Mouse (Mus musculus) cerebellum, adult 2 months (tissue): Measurements from ENCODE around the gene Hip1. TPM values are rescaled to one million over a fixed set of nuclear protein-coding genes. Genes with fewer than 3 reads are reported as not detected.
"Not testable (repeated sequence)": the region's sequence is repeated elsewhere in the genome, so short reads cannot be mapped to it uniquely, and the experiment has no call there.

ENCODE experiments used
- DNase-seq, 2 experiments: peaks; one replicate each; pipeline ENCODE4 v3.0.0; 2021
- H3K27ac ChIP-seq: fragments of 200-500 bp; 2 replicates; pipeline ENCODE4 v1.5.1; 2012; ENCODE audit warnings: low read length, control low read depth, inconsistent platforms; ENCODE audit not compliant: insufficient read depth
- H3K27me3 ChIP-seq: fragments of 200-500 bp; 2 replicates; pipeline ENCODE4 v1.6.1; 2012; ENCODE audit warnings: inconsistent platforms, mild to moderate bottlenecking, low read length, moderate library complexity; ENCODE audit not compliant: control insufficient read depth, insufficient read depth
- H3K4me1 ChIP-seq: fragments of 200-500 bp; 2 replicates; pipeline ENCODE4 v1.6.1; 2011; ENCODE audit warnings: low read length; ENCODE audit not compliant: control insufficient read depth, insufficient read depth
- H3K4me3 ChIP-seq: fragments of 200-500 bp; replicated peaks from 2 replicates; pipeline ENCODE3; 2011; ENCODE audit warnings: mild to moderate bottlenecking, low read depth, low read length, control low read depth; ENCODE audit not compliant: insufficient read depth
- CTCF ChIP-seq: fragments of 200-500 bp; IDR thresholded peaks from 2 replicates; pipeline ENCODE4 v1.5.1; 2011; ENCODE audit warnings: low read depth, mild to moderate bottlenecking, control low read depth, low read length, moderate library complexity, borderline replicate concordance; ENCODE audit not compliant: insufficient read depth
- POLR2A ChIP-seq: fragments of 200-500 bp; IDR thresholded peaks from 2 replicates; pipeline ENCODE4 v1.6.1; 2011; ENCODE audit warnings: low read length, control low read depth, borderline replicate concordance; ENCODE audit not compliant: insufficient read depth
- WGBS: fragments of 180-500 bp; shearing (Covaris S2); methylation state at CpG from one replicate; pipeline ENCODE4 v1.1.7; 2018; 5-methylcytosine and 5-hydroxymethylcytosine counted together
- polyA plus RNA-seq: library from polyadenylated mRNA; depleted of rRNA; stranded (reverse); fragments of >200 nt; gene quantifications from 2 replicates; pipeline ENCODE4 v1.2.3, GENCODE M21; 2012

Hip1 gene
- polyA plus RNA-seq, 1 experiment: 32.3 TPM

- Histone ChIP-seq H3K27ac (no peak overlapping the region), H3K4me1 (no peaks in the 10 kb centered on the region), H3K4me3 (no peak overlapping the region), H3K27me3 (no peaks in the 10 kb centered on the region)
- WGBS: 89% methylated on average over 3 of the region's 3 CpGs
- DNase-seq: no peak
- no peak for TF ChIP-seq POLR2A
Observed at GRCm38 (mm10) chr5:135485289-135485688, 59.6 kb downstream of the Hip1 start.

- H3K4me1 ChIP-seq, H3K27me3 ChIP-seq, H3K4me3 ChIP-seq, H3K27ac ChIP-seq, DNase-seq: not testable (repeated sequence)
- WGBS: 90% methylated on average over 6 of the region's 6 CpGs
Observed at GRCm38 (mm10) chr5:135483865-135484264, 61.1 kb downstream of the Hip1 start.

DNA sequence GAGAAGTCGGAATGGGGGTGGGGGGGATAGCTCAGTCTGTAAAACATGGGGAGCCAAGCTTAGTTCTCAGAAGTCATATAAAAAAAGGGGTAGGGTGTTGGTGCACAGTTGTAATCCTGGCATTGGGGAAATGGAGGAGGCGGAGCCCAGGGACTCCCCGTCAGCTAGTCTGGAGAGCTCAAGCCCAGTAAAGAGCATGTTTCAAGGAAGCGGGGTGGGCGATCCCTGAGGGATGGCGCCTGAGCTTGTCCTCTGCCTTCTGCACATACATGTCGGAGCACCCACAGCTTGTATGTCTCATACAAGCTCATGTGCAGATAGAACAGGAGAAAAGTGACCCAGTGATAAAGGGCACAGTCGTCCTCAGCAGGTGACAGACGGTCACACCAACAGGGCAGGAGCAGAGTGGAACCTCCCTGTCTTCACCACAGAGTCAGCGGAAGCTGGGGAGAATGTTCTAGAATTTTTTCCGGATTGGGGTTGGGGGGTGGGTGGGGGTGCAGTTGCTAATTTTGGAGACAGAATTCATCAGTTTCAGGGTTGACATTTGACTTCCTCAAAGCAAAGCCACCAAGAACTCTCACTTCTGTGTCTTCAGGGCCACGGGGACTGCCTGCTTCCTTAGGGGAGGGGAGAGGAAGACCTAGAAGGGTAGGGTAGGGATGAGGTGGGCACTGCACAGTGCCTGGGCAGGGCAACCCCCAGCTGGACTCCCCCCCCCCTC is 65.9 kb downstream of the Hip1 start:
- WGBS: 90% methylated on average over 12 of the region's 12 CpGs
- Histone ChIP-seq H3K4me1 (no peaks in the 10 kb centered on the region), H3K27me3 (no peaks in the 10 kb centered on the region), H3K27ac (no peak overlapping the region), H3K4me3 (no peak overlapping the region)
- DNase-seq: no peak
- no peak for TF ChIP-seq POLR2A
- no peak for TF ChIP-seq CTCF

GRCm38 (mm10) chr5:135476199-135476598 is 68.7 kb downstream of the Hip1 start:
- H3K4me3 ChIP-seq: no peak overlapping the region
- no peaks in the 10 kb centered on the region for H3K27me3 ChIP-seq
- DNase-seq: no peak
- TF ChIP-seq POLR2A: no peak
- TF ChIP-seq CTCF: no peak
- H3K4me1 ChIP-seq: no peaks in the 10 kb centered on the region
- WGBS: 95% methylated on average over 5 of the region's 5 CpGs
- H3K27ac ChIP-seq: no peak overlapping the region

DNA sequence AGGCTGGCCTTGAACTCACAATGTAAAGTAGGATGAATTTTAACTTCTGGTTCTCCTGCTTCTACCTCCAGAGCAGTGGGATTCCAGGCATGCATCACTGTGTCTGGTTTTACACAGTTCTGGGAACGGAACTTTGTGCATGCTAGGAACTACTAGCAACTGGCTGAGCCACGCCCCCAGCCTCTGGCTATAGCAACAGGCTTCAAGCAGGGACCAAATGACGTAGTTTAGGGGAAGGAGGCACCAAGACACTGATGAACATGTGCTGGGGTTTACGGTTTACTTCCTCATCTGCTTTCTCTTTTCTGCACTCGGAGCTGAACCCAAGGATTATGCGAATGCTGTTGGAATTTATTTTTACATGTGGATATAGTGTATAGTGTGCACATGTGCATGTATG is 72.5 kb downstream of the Hip1 start:
- no peak overlapping the region for H3K27ac ChIP-seq
- H3K4me3 ChIP-seq: no peak overlapping the region
- no peak for DNase-seq
- 87% methylated on average over 6 of the region's 6 CpGs for WGBS
- no peaks in the 10 kb centered on the region for H3K27me3 ChIP-seq
- TF ChIP-seq POLR2A: no peak
- TF ChIP-seq CTCF: no peak
- no peaks in the 10 kb centered on the region for H3K4me1 ChIP-seq

- Histone ChIP-seq H3K4me3 (no peak overlapping the region), H3K27me3 (no peaks in the 10 kb centered on the region), H3K27ac (no peak overlapping the region), H3K4me1 (no peaks in the 10 kb centered on the region)
- no peak for TF ChIP-seq POLR2A
- TF ChIP-seq CTCF: no peak
- no peak for DNase-seq
- 98% methylated on average over 4 of the region's 4 CpGs for WGBS
Observed at GRCm38 (mm10) chr5:135471747-135472146, 73.2 kb downstream of the Hip1 start.

- no peak for DNase-seq
- H3K27ac ChIP-seq: no peak overlapping the region
- no peaks in the 10 kb centered on the region for H3K27me3 ChIP-seq
- TF ChIP-seq CTCF (no peak), POLR2A (no peak)
- WGBS: 91% methylated on average over 6 of the region's 6 CpGs
- peaks cover 12% of the 10 kb centered on the region for H3K4me1 ChIP-seq
- H3K4me3 ChIP-seq: no peak overlapping the region
Observed at GRCm38 (mm10) chr5:135468280-135468679, 76.6 kb downstream of the Hip1 start.

DNA sequence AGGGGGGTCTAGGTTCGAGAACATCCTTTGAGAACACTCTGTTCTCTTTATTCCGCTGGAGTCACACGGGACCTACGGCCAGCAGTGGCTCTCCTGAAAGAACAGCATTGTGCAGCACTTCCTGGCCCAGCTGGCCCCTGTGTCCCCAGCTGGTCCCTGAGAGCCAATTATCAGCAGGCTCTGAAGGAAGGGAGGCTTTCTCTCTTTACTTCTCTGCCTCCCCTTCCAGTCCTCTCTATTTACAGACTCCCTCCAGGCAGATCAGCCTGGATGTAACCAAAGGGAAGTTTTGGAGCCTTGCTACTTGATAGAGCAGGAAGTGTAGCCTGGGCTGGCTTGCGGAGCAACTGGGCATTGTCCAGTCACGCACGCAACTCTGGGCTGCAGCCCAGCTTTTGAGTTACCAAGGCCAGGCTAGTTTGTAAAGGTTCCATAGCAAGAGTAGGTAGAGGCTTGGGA is 79.1 kb downstream of the Hip1 start:
- peak overlapping the region; percentile 93; the same call in 1 of the 2 replicates for H3K27ac ChIP-seq
- TF ChIP-seq CTCF (no peak), POLR2A (no peak)
- no peaks in the 10 kb centered on the region for H3K27me3 ChIP-seq
- peaks cover 12% of the 10 kb centered on the region for H3K4me1 ChIP-seq
- 6% methylated on average over 7 of the region's 7 CpGs for WGBS
- DNase-seq: peak; percentile 43 to 56
- no peak overlapping the region for H3K4me3 ChIP-seq

DNA sequence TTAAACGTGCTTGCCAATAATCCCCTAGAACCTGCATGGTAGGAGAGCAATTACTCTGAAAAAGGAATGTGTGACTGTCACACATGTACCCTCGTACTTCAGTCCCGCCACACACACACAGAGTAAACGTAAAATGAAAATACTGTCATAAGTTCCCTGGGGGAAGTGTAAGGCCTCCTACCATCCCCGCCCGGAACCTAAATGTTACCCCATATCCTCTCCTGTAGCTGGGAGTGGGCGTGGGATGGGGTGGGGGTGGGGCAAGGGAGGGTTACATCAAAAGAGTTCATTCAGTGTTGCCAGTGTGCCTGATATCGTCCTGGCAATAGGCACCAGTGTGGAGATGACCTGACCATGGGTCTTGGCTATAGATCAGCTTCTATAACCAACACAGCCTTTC is 81.5 kb downstream of the Hip1 start:
- Histone ChIP-seq H3K4me3 (no peak overlapping the region), H3K4me1 (peaks cover 12% of the 10 kb centered on the region), H3K27ac (no peak overlapping the region), H3K27me3 (no peaks in the 10 kb centered on the region)
- 80% methylated on average over 8 of the region's 8 CpGs for WGBS
- TF ChIP-seq CTCF (no peak), POLR2A (no peak)
- DNase-seq: no peak
